8 mouse cellular contexts compared by ENCODE assay signal in genomic region chr4:116721098-116721628, GRCm38 (mm10). TPM values are rescaled to one million over a fixed set of nuclear protein-coding genes. Genes with fewer than 3 reads are reported as not detected.
DNase-seq lines count a peak whose midpoint lies in the region; ATAC-seq and TF ChIP-seq lines count a peak whose summit lies in the region.

No protein-coding gene starts in this region.

- no peak; the same call in 1 of the 2 replicates for ATAC-seq in embryonic facial prominence, embryonic 14.5 days (ENCODE audit: low read depth)
- peak; percentile 71 for ATAC-seq in intestine, embryonic 14.5 days (replicated peaks; ENCODE audit: low FRiP score, low TSS enrichment, low read depth)
- peak; percentile 10; the same call in 1 of the 2 replicates for ATAC-seq in neural tube, embryonic 12.5 days (ENCODE audit: low FRiP score, low read depth)

- H3K27ac ChIP-seq in liver, adult 2 months (replicated peaks; ENCODE audit: insufficient read depth, low read depth, low read length): peak overlapping the region; percentile 88
- H3K27ac ChIP-seq in embryonic facial prominence, embryonic 14.5 days (replicated peaks; ENCODE audit: low read depth, low read length): peak overlapping the region; percentile 69
- peak overlapping the region; percentile 74 for H3K27ac ChIP-seq in intestine, embryonic 14.5 days (ENCODE audit: low read depth)
- H3K27ac ChIP-seq in neural tube, embryonic 12.5 days: peak overlapping the region; percentile 29; the same call in 1 of the 2 replicates

- no peak for TF ChIP-seq POLR2A in liver, adult 2 months (IDR thresholded peaks at IDR 0.05; ENCODE audit: extremely low read depth, insufficient read depth, low read length)

- no peaks in the 10 kb centered on the region for H3K36me3 ChIP-seq in liver, adult 2 months (ENCODE audit: control insufficient read depth, insufficient read depth, low read length)
- H3K36me3 ChIP-seq in embryonic facial prominence, embryonic 14.5 days (ENCODE audit: control insufficient read depth, insufficient read depth, low read length): no peaks in the 10 kb centered on the region
- H3K36me3 ChIP-seq in intestine, embryonic 14.5 days (ENCODE audit: control insufficient read depth, insufficient read depth, low read length): no peaks in the 10 kb centered on the region
- H3K36me3 ChIP-seq in neural tube, embryonic 12.5 days: no peaks in the 10 kb centered on the region

- DNase-seq in liver, adult 2 months (ENCODE audit: extremely low read depth, low read depth, low spot score): peak; percentile 64
- no peak for DNase-seq in liver
- DNase-seq in embryonic facial prominence, embryonic 14.5 days (ENCODE audit: low spot score): no peak
- DNase-seq in intestine, embryonic 14.5 days (ENCODE audit: low spot score): no peak
- DNase-seq in natural killer cell, adult 2 months (ENCODE audit: low spot score in 2 of 2): no peak
- no peak for DNase-seq in spleen, adult 18-20 months
- DNase-seq in retina, postnatal 1 day: no peak

- peak overlapping the region; percentile 83 for H3K9ac ChIP-seq in liver, adult 2 months (ENCODE audit: low read depth, low read length)
- H3K9ac ChIP-seq in embryonic facial prominence, embryonic 14.5 days (ENCODE audit: low read depth, low read length): peak overlapping the region; percentile 82
- peak overlapping the region; percentile 75 for H3K9ac ChIP-seq in intestine, embryonic 14.5 days (ENCODE audit: low read length)
- peak overlapping the region; percentile 70 for H3K9ac ChIP-seq in neural tube, embryonic 12.5 days

- no peaks in the 10 kb centered on the region for H3K27me3 ChIP-seq in liver, adult 2 months (ENCODE audit: control insufficient read depth, insufficient read depth, low read length)
- H3K27me3 ChIP-seq in embryonic facial prominence, embryonic 14.5 days (replicated peaks; ENCODE audit: control insufficient read depth, insufficient read depth, low read length): no peaks in the 10 kb centered on the region
- H3K27me3 ChIP-seq in intestine, embryonic 14.5 days (replicated peaks; ENCODE audit: control insufficient read depth, insufficient read depth, low read length): no peaks in the 10 kb centered on the region
- H3K27me3 ChIP-seq in neural tube, embryonic 12.5 days (replicated peaks): no peaks in the 10 kb centered on the region

- H3K9me3 ChIP-seq in embryonic facial prominence, embryonic 14.5 days (ENCODE audit: control insufficient read depth, low read length): no peaks in the 10 kb centered on the region
- no peaks in the 10 kb centered on the region for H3K9me3 ChIP-seq in intestine, embryonic 14.5 days (ENCODE audit: control insufficient read depth, low read length)
- H3K9me3 ChIP-seq in neural tube, embryonic 12.5 days: no peaks in the 10 kb centered on the region

- H3K4me2 ChIP-seq in embryonic facial prominence, embryonic 14.5 days (ENCODE audit: low read depth, low read length): peak overlapping the region; percentile 91
- peak overlapping the region; percentile 86 for H3K4me2 ChIP-seq in intestine, embryonic 14.5 days (ENCODE audit: low read length)
- peak overlapping the region; percentile 74 for H3K4me2 ChIP-seq in neural tube, embryonic 12.5 days (replicated peaks)

- no peak for TF ChIP-seq CTCF in liver, adult 2 months (IDR thresholded peaks at IDR 0.05; ENCODE audit: low read depth, low read length)

- peaks cover 7% of the 10 kb centered on the region for H3K4me1 ChIP-seq in liver, adult 2 months (ENCODE audit: control insufficient read depth, insufficient read depth, low read length)
- H3K4me1 ChIP-seq in embryonic facial prominence, embryonic 14.5 days (ENCODE audit: control insufficient read depth, insufficient read depth, low read length): peaks cover 3% of the 10 kb centered on the region; the same call in 1 of the 2 replicates
- peaks cover 9% of the 10 kb centered on the region for H3K4me1 ChIP-seq in intestine, embryonic 14.5 days (replicated peaks; ENCODE audit: control insufficient read depth, insufficient read depth, low read length)
- H3K4me1 ChIP-seq in neural tube, embryonic 12.5 days: peaks cover 7% of the 10 kb centered on the region; the same call in 1 of the 2 replicates

- 2% methylated on average over 29 of the region's 29 CpGs for WGBS in liver, adult 2 months
- WGBS in embryonic facial prominence, embryonic 14.5 days: under 1% methylated on average over 17 of the region's 29 CpGs
- under 1% methylated on average over 29 of the region's 29 CpGs for WGBS in intestine, embryonic 14.5 days
- WGBS in neural tube, embryonic 12.5 days: under 1% methylated on average over 29 of the region's 29 CpGs

- H3K79me2 ChIP-seq in liver, adult 2 months (ENCODE audit: control insufficient read depth, insufficient read depth, low read length): peaks cover 14% of the 10 kb centered on the region; the same call in 1 of the 2 replicates

- H3K4me3 ChIP-seq in liver, adult 2 months (ENCODE audit: insufficient read depth, low read depth, low read length): peak overlapping the region; percentile 75
- H3K4me3 ChIP-seq in embryonic facial prominence, embryonic 14.5 days (ENCODE audit: low read depth, low read length): peak overlapping the region; percentile 85
- peak overlapping the region; percentile 79 for H3K4me3 ChIP-seq in intestine, embryonic 14.5 days (ENCODE audit: low read depth, low read length)
- peak overlapping the region; percentile 65 for H3K4me3 ChIP-seq in neural tube, embryonic 12.5 days

RNA-seq across cellular contexts. Expression of gene Tesk2, which starts 0.4 kb away (rescaled TPM):
- total RNA-seq in liver, adult 2 months (2014; rRNA removed): 11.5 and 13.6 TPM in 2 replicates
- polyA plus RNA-seq in liver, adult 2 months (2012; rRNA removed): 7.2 and 7.8 TPM in 2 replicates
- polyA plus RNA-seq in embryonic facial prominence, embryonic 14.5 days (2014; fragmentation: Nextera tagmentation; extraction: Ambion mirVana): 6.2 and 8.5 TPM in 2 replicates
- polyA plus RNA-seq in intestine, embryonic 14.5 days (2014; fragmentation: Nextera tagmentation; extraction: Ambion mirVana): 8.3 TPM in 2 replicates
- polyA plus RNA-seq in neural tube, embryonic 12.5 days (2016; fragmentation: Nextera tagmentation; extraction: Ambion mirVana): 6.4 and 6.5 TPM in 2 replicates

RNA-seq across cellular contexts. Expression of gene Ccdc163, which starts 12.9 kb away (rescaled TPM):
- 2.7 and 4.2 TPM in 2 replicates for total RNA-seq in liver, adult 2 months (2014; rRNA removed)
- polyA plus RNA-seq in liver, adult 2 months (2012; rRNA removed): 9.3 and 13.1 TPM in 2 replicates
- polyA plus RNA-seq in embryonic facial prominence, embryonic 14.5 days (2014; fragmentation: Nextera tagmentation; extraction: Ambion mirVana): 24.2 and 24.8 TPM in 2 replicates
- 35.9 and 42.5 TPM in 2 replicates for polyA plus RNA-seq in intestine, embryonic 14.5 days (2014; fragmentation: Nextera tagmentation; extraction: Ambion mirVana)
- 22.0 and 23.5 TPM in 2 replicates for polyA plus RNA-seq in neural tube, embryonic 12.5 days (2016; fragmentation: Nextera tagmentation; extraction: Ambion mirVana)

RNA-seq across cellular contexts. Expression of gene Mmachc, which starts 13.0 kb away (rescaled TPM):
- total RNA-seq in liver, adult 2 months (2014; rRNA removed): 10.3 and 11.3 TPM in 2 replicates
- polyA plus RNA-seq in liver, adult 2 months (2012; rRNA removed): 15.7 and 17.3 TPM in 2 replicates
- 8.2 and 10.5 TPM in 2 replicates for polyA plus RNA-seq in embryonic facial prominence, embryonic 14.5 days (2014; fragmentation: Nextera tagmentation; extraction: Ambion mirVana)
- 12.9 and 17.6 TPM in 2 replicates for polyA plus RNA-seq in intestine, embryonic 14.5 days (2014; fragmentation: Nextera tagmentation; extraction: Ambion mirVana)
- 28.0 and 30.9 TPM in 2 replicates for polyA plus RNA-seq in neural tube, embryonic 12.5 days (2016; fragmentation: Nextera tagmentation; extraction: Ambion mirVana)

RNA-seq across cellular contexts. Expression of gene Prdx1, which starts 35.8 kb away (rescaled TPM):
- total RNA-seq in liver, adult 2 months (2014; rRNA removed): 868 and 925 TPM in 2 replicates
- polyA plus RNA-seq in liver, adult 2 months (2012; rRNA removed): 376 and 421 TPM in 2 replicates
- polyA plus RNA-seq in embryonic facial prominence, embryonic 14.5 days (2014; fragmentation: Nextera tagmentation; extraction: Ambion mirVana): 1,105 and 1,130 TPM in 2 replicates
- polyA plus RNA-seq in intestine, embryonic 14.5 days (2014; fragmentation: Nextera tagmentation; extraction: Ambion mirVana): 1,268 and 1,288 TPM in 2 replicates
- polyA plus RNA-seq in neural tube, embryonic 12.5 days (2016; fragmentation: Nextera tagmentation; extraction: Ambion mirVana): 660 and 722 TPM in 2 replicates

Comparison
In these comparisons a context has a peak if more than half of its experiments do, and no peak if none do; other contexts are left out.
1. H3K27ac ChIP-seq: peak in every context shown above with its lines; median percentile 88 in liver, adult 2 months; 74 in intestine, embryonic 14.5 days; 69 in embryonic facial prominence, embryonic 14.5 days; 29 in neural tube, embryonic 12.5 days.